Mouse (Mus musculus): ENCODE results near the gene Riox1.
"Not testable (repeated sequence)": the region's sequence is repeated elsewhere in the genome, so short reads cannot be mapped to it uniquely, and the experiment has no call there.

Gene Riox1

GRCm38 (mm10) chr12:83950493-83950839 is at the start of gene Riox1:
Gene Riox1 (plus strand): TSS chr12:83950608.
- peak; percentile 83 for DNase-seq (ENCODE audit: low spot score)

GRCm38 (mm10) chr12:83910451-83910850 is 40.0 kb upstream of the Riox1 start:
- no peak for DNase-seq (ENCODE audit: low spot score)

- no peak for DNase-seq (ENCODE audit: low spot score)
These were observed 36.1 kb upstream of the Riox1 start for GRCm38 (mm10) chr12:83914202-83914740.

- DNase-seq (ENCODE audit: low spot score) = no peak
These were observed 35.6 kb upstream of the Riox1 start for GRCm38 (mm10) chr12:83914797-83915196.

GRCm38 (mm10) chr12:83916884-83917283 is 33.5 kb upstream of the Riox1 start:
- DNase-seq (ENCODE audit: low spot score) = no peak

- peak; percentile 36 for DNase-seq (ENCODE audit: low spot score)
These were observed 29.5 kb upstream of the Riox1 start for GRCm38 (mm10) chr12:83920721-83921441.

- peak; percentile 97 for DNase-seq (ENCODE audit: low spot score)
These were observed 28.6 kb upstream of the Riox1 start, which contains the start of gene Numb for GRCm38 (mm10) chr12:83921535-83922381. Gene Numb (minus strand): TSS chr12:83921934.

GRCm38 (mm10) chr12:83922724-83923485 is 27.5 kb upstream of the Riox1 start:
- no peak for DNase-seq (ENCODE audit: low spot score)

GRCm38 (mm10) chr12:83923486-83923859 is 26.9 kb upstream of the Riox1 start:
- no peak for DNase-seq (ENCODE audit: low spot score)

GRCm38 (mm10) chr12:83924332-83924731 is 26.1 kb upstream of the Riox1 start:
- DNase-seq (ENCODE audit: low spot score) = no peak

- no peak for DNase-seq (ENCODE audit: low spot score)
These were observed 25.2 kb upstream of the Riox1 start for GRCm38 (mm10) chr12:83925160-83925703.

- no peak for DNase-seq (ENCODE audit: low spot score)
These were observed 24.3 kb upstream of the Riox1 start for GRCm38 (mm10) chr12:83926061-83926460.

- DNase-seq (ENCODE audit: low spot score) = no peak
These were observed 22.7 kb upstream of the Riox1 start for GRCm38 (mm10) chr12:83927747-83928146.

- no peak for DNase-seq (ENCODE audit: low spot score)
These were observed 21.1 kb upstream of the Riox1 start for GRCm38 (mm10) chr12:83929186-83929804.

GRCm38 (mm10) chr12:83937600-83937999 is 12.8 kb upstream of the Riox1 start:
- no peak for DNase-seq (ENCODE audit: low spot score)

- DNase-seq (ENCODE audit: low spot score) = not testable (repeated sequence)
These were observed 11.8 kb upstream of the Riox1 start for GRCm38 (mm10) chr12:83938592-83938991.

GRCm38 (mm10) chr12:83939332-83939731 is 11.1 kb upstream of the Riox1 start:
- no peak for DNase-seq (ENCODE audit: low spot score)

- no peak for DNase-seq (ENCODE audit: low spot score)
These were observed 10.4 kb upstream of the Riox1 start for GRCm38 (mm10) chr12:83940031-83940430.

GRCm38 (mm10) chr12:83941938-83942337 is 8.5 kb upstream of the Riox1 start:
- DNase-seq (ENCODE audit: low spot score) = no peak

- no peak for DNase-seq (ENCODE audit: low spot score)
These were observed 3.1 kb upstream of the Riox1 start for GRCm38 (mm10) chr12:83947260-83947811.

GRCm38 (mm10) chr12:83949043-83949442 is 1.4 kb upstream of the Riox1 start:
- DNase-seq (ENCODE audit: low spot score) = no peak
